Mouse (Mus musculus): ENCODE measurements at regions not wholly inside any gene's neighbourhood (a gene's known extent, or its start where the extent isn't known, plus 50 kb on each side); places are given as distances from the start of the nearest gene placed in this dataset.

- H3K4me2 ChIP-seq (ENCODE audit: low read length), result peak overlapping the region; percentile 23; the same call in 1 of the 2 replicates
- H3K4me3 ChIP-seq (ENCODE audit: low read depth, low read length), result no peak overlapping the region
- no peaks in the 10 kb centered on the region for H3K27me3 ChIP-seq (replicated peaks; ENCODE audit: control insufficient read depth, insufficient read depth, low read length)
- H3K9ac ChIP-seq (ENCODE audit: low read length), result no peak overlapping the region
- DNase-seq (ENCODE audit: low spot score) (no peak), ATAC-seq (replicated peaks; ENCODE audit: low FRiP score, low TSS enrichment, low read depth) (no peak)
- H3K27ac ChIP-seq (ENCODE audit: low read depth), result peak overlapping the region; percentile 1; the same call in 1 of the 2 replicates
- H3K4me1 ChIP-seq (replicated peaks; ENCODE audit: control insufficient read depth, insufficient read depth, low read length), result peaks cover 5% of the 10 kb centered on the region; the same call in 1 of the 2 replicates
- no peaks in the 10 kb centered on the region for H3K9me3 ChIP-seq (ENCODE audit: control insufficient read depth, low read length)
- no peaks in the 10 kb centered on the region for H3K36me3 ChIP-seq (ENCODE audit: control insufficient read depth, insufficient read depth, low read length)
- WGBS, result 26% methylated on average over 8 of the region's 8 CpGs
Measured at GRCm38 (mm10) chr3:50694497-50694896, 251.1 kb upstream of the Slc7a11 start.

GRCm38 (mm10) chr3:50692306-50692705 lies 248.9 kb upstream of the Slc7a11 start:
- Histone ChIP-seq H3K27me3 (replicated peaks; ENCODE audit: control insufficient read depth, insufficient read depth, low read length) (no peaks in the 10 kb centered on the region), H3K4me3 (ENCODE audit: low read depth, low read length) (no peak overlapping the region), H3K27ac (ENCODE audit: low read depth) (no peak overlapping the region), H3K9me3 (ENCODE audit: control insufficient read depth, low read length) (no peaks in the 10 kb centered on the region), H3K4me1 (replicated peaks; ENCODE audit: control insufficient read depth, insufficient read depth, low read length) (peaks cover 5% of the 10 kb centered on the region; the same call in 1 of the 2 replicates), H3K4me2 (ENCODE audit: low read length) (no peak overlapping the region), H3K36me3 (ENCODE audit: control insufficient read depth, insufficient read depth, low read length) (no peaks in the 10 kb centered on the region), H3K9ac (ENCODE audit: low read length) (no peak overlapping the region)
- 93% methylated on average over 1 of the region's 1 CpGs for WGBS
- ATAC-seq (replicated peaks; ENCODE audit: low FRiP score, low TSS enrichment, low read depth) (no peak), DNase-seq (ENCODE audit: low spot score) (no peak)

- 84% methylated on average over 5 of the region's 5 CpGs for WGBS
- no peak overlapping the region for H3K4me3 ChIP-seq (ENCODE audit: low read depth, low read length)
- no peak overlapping the region for H3K4me2 ChIP-seq (ENCODE audit: low read length)
- ATAC-seq (replicated peaks; ENCODE audit: low FRiP score, low TSS enrichment, low read depth) (no peak), DNase-seq (ENCODE audit: low spot score) (no peak)
- no peaks in the 10 kb centered on the region for H3K27me3 ChIP-seq (replicated peaks; ENCODE audit: control insufficient read depth, insufficient read depth, low read length)
- no peak overlapping the region for H3K27ac ChIP-seq (ENCODE audit: low read depth)
- H3K4me1 ChIP-seq (replicated peaks; ENCODE audit: control insufficient read depth, insufficient read depth, low read length), result peaks cover 5% of the 10 kb centered on the region; the same call in 1 of the 2 replicates
- no peaks in the 10 kb centered on the region for H3K9me3 ChIP-seq (ENCODE audit: control insufficient read depth, low read length)
- H3K9ac ChIP-seq (ENCODE audit: low read length), result no peak overlapping the region
- H3K36me3 ChIP-seq (ENCODE audit: control insufficient read depth, insufficient read depth, low read length), result no peaks in the 10 kb centered on the region
Measured at GRCm38 (mm10) chr3:50690750-50691149, 247.3 kb upstream of the Slc7a11 start.

- DNase-seq (ENCODE audit: low spot score), result no peak
- 79% methylated on average over 5 of the region's 5 CpGs for WGBS
- no peaks in the 10 kb centered on the region for H3K36me3 ChIP-seq (ENCODE audit: control insufficient read depth, insufficient read depth, low read length)
- no peaks in the 10 kb centered on the region; the same call in 1 of the 2 replicates for H3K4me1 ChIP-seq (replicated peaks; ENCODE audit: control insufficient read depth, insufficient read depth, low read length)
- no peaks in the 10 kb centered on the region for H3K9me3 ChIP-seq (ENCODE audit: control insufficient read depth, low read length)
- no peaks in the 10 kb centered on the region for H3K27me3 ChIP-seq (replicated peaks; ENCODE audit: control insufficient read depth, insufficient read depth, low read length)
- H3K4me2 ChIP-seq (ENCODE audit: low read length), result no peak overlapping the region
- no peak for ATAC-seq (replicated peaks; ENCODE audit: low FRiP score, low TSS enrichment, low read depth)
- no peak overlapping the region for H3K9ac ChIP-seq (ENCODE audit: low read length)
- no peak overlapping the region for H3K4me3 ChIP-seq (ENCODE audit: low read depth, low read length)
- no peak overlapping the region for H3K27ac ChIP-seq (ENCODE audit: low read depth)
Measured at GRCm38 (mm10) chr3:50689375-50689774, 246.0 kb upstream of the Slc7a11 start.

GRCm38 (mm10) chr3:50687755-50688154 lies 244.3 kb upstream of the Slc7a11 start:
- H3K4me3 ChIP-seq (ENCODE audit: low read depth, low read length), result no peak overlapping the region
- no peaks in the 10 kb centered on the region for H3K9me3 ChIP-seq (ENCODE audit: control insufficient read depth, low read length)
- DNase-seq (ENCODE audit: low spot score) (no peak), ATAC-seq (replicated peaks; ENCODE audit: low FRiP score, low TSS enrichment, low read depth) (no peak)
- no peaks in the 10 kb centered on the region for H3K36me3 ChIP-seq (ENCODE audit: control insufficient read depth, insufficient read depth, low read length)
- no peak overlapping the region for H3K9ac ChIP-seq (ENCODE audit: low read length)
- 51% methylated on average over 3 of the region's 3 CpGs for WGBS
- H3K4me1 ChIP-seq (replicated peaks; ENCODE audit: control insufficient read depth, insufficient read depth, low read length), result no peaks in the 10 kb centered on the region
- no peak overlapping the region for H3K4me2 ChIP-seq (ENCODE audit: low read length)
- H3K27ac ChIP-seq (ENCODE audit: low read depth), result no peak overlapping the region
- H3K27me3 ChIP-seq (replicated peaks; ENCODE audit: control insufficient read depth, insufficient read depth, low read length), result no peaks in the 10 kb centered on the region

- DNase-seq (ENCODE audit: low spot score), result no peak
- Histone ChIP-seq H3K9ac (ENCODE audit: low read length) (no peak overlapping the region), H3K4me3 (ENCODE audit: low read depth, low read length) (no peak overlapping the region), H3K36me3 (ENCODE audit: control insufficient read depth, insufficient read depth, low read length) (no peaks in the 10 kb centered on the region), H3K4me1 (replicated peaks; ENCODE audit: control insufficient read depth, insufficient read depth, low read length) (no peaks in the 10 kb centered on the region), H3K9me3 (ENCODE audit: control insufficient read depth, low read length) (no peaks in the 10 kb centered on the region), H3K4me2 (ENCODE audit: low read length) (no peak overlapping the region), H3K27ac (ENCODE audit: low read depth) (no peak overlapping the region), H3K27me3 (replicated peaks; ENCODE audit: control insufficient read depth, insufficient read depth, low read length) (no peaks in the 10 kb centered on the region)
- 48% methylated on average over 5 of the region's 5 CpGs for whole genome bisulfite sequencing
- no peak for ATAC-seq (replicated peaks; ENCODE audit: low FRiP score, low TSS enrichment, low read depth)
Measured at GRCm38 (mm10) chr3:50678611-50678988, 235.2 kb upstream of the Slc7a11 start.

GRCm38 (mm10) chr3:50677953-50678610 lies 234.7 kb upstream of the Slc7a11 start:
- no peak for ATAC-seq (replicated peaks; ENCODE audit: low FRiP score, low TSS enrichment, low read depth)
- Histone ChIP-seq H3K27me3 (replicated peaks; ENCODE audit: control insufficient read depth, insufficient read depth, low read length) (no peaks in the 10 kb centered on the region), H3K9me3 (ENCODE audit: control insufficient read depth, low read length) (no peaks in the 10 kb centered on the region), H3K4me1 (replicated peaks; ENCODE audit: control insufficient read depth, insufficient read depth, low read length) (no peaks in the 10 kb centered on the region), H3K36me3 (ENCODE audit: control insufficient read depth, insufficient read depth, low read length) (no peaks in the 10 kb centered on the region), H3K4me3 (ENCODE audit: low read depth, low read length) (no peak overlapping the region), H3K27ac (ENCODE audit: low read depth) (no peak overlapping the region), H3K9ac (ENCODE audit: low read length) (no peak overlapping the region), H3K4me2 (ENCODE audit: low read length) (no peak overlapping the region)
- 50% methylated on average over 13 of the region's 13 CpGs for WGBS
- no peak for DNase-seq (ENCODE audit: low spot score)

- H3K4me3 ChIP-seq (ENCODE audit: low read depth, low read length), result no peak overlapping the region
- H3K36me3 ChIP-seq (ENCODE audit: control insufficient read depth, insufficient read depth, low read length), result no peaks in the 10 kb centered on the region
- no peaks in the 10 kb centered on the region for H3K4me1 ChIP-seq (replicated peaks; ENCODE audit: control insufficient read depth, insufficient read depth, low read length)
- no peak overlapping the region for H3K9ac ChIP-seq (ENCODE audit: low read length)
- DNase-seq (ENCODE audit: low spot score), result no peak
- H3K4me2 ChIP-seq (ENCODE audit: low read length), result no peak overlapping the region
- H3K27me3 ChIP-seq (replicated peaks; ENCODE audit: control insufficient read depth, insufficient read depth, low read length), result no peaks in the 10 kb centered on the region
- H3K9me3 ChIP-seq (ENCODE audit: control insufficient read depth, low read length), result no peaks in the 10 kb centered on the region
- ATAC-seq (replicated peaks; ENCODE audit: low FRiP score, low TSS enrichment, low read depth), result no peak
- 50% methylated on average over 1 of the region's 1 CpGs for WGBS
- no peak overlapping the region for H3K27ac ChIP-seq (ENCODE audit: low read depth)
Measured at GRCm38 (mm10) chr3:50675769-50676168, 232.4 kb upstream of the Slc7a11 start.

- 76% methylated on average over 4 of the region's 4 CpGs for WGBS
- no peak overlapping the region for H3K27ac ChIP-seq (ENCODE audit: low read depth)
- no peaks in the 10 kb centered on the region for H3K4me1 ChIP-seq (replicated peaks; ENCODE audit: control insufficient read depth, insufficient read depth, low read length)
- H3K36me3 ChIP-seq (ENCODE audit: control insufficient read depth, insufficient read depth, low read length), result no peaks in the 10 kb centered on the region
- H3K4me3 ChIP-seq (ENCODE audit: low read depth, low read length), result no peak overlapping the region
- H3K27me3 ChIP-seq (replicated peaks; ENCODE audit: control insufficient read depth, insufficient read depth, low read length), result no peaks in the 10 kb centered on the region
- H3K4me2 ChIP-seq (ENCODE audit: low read length), result no peak overlapping the region
- ATAC-seq (replicated peaks; ENCODE audit: low FRiP score, low TSS enrichment, low read depth) (peak; percentile 62; the same call in 1 of the 2 replicates), DNase-seq (ENCODE audit: low spot score) (no peak)
- no peak overlapping the region for H3K9ac ChIP-seq (ENCODE audit: low read length)
- no peaks in the 10 kb centered on the region for H3K9me3 ChIP-seq (ENCODE audit: control insufficient read depth, low read length)
Measured at GRCm38 (mm10) chr3:50674860-50675566, 231.6 kb upstream of the Slc7a11 start.

Data from intestine, embryonic 14.5 days (tissue).